Mouse (Mus musculus): ENCODE measurements around the gene Ppig. TPM values are rescaled to one million over a fixed set of nuclear protein-coding genes. Genes with fewer than 3 reads are reported as not detected.
A peak's percentile ranks its signal among the peaks of the same experiment; 100 is the strongest.

The Ppig gene
- polyA plus RNA-seq, 1 experiment from 2014 or later: 110 TPM

DNA sequence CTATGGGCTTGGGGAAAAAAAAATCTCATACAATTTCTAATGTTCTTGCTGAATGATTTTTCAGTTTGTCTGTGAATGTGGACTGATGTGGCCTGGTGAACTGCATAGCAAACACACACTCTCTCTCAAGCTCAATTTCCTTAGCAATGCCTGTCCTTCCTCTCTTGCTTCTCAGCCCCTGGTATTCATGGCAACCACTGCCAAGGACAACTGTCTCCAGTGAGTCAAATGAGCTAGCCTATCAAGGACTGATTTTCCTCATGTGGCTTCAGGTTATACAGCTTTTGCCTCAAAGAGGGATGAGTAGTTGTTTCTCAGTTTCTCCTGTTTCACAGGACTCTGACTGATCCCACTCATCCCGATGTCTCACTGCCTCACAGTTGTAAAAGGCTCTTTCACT is 3.2 kb upstream of the Ppig start:
- H3K27me3 ChIP-seq (replicated peaks; ENCODE audit: control insufficient read depth, insufficient read depth, low read length): no peaks in the 10 kb centered on the region
- no peaks in the 10 kb centered on the region for H3K9me3 ChIP-seq (ENCODE audit: control insufficient read depth, low read length)
- H3K36me3 ChIP-seq (ENCODE audit: control insufficient read depth, insufficient read depth, low read length): no peaks in the 10 kb centered on the region
- DNase-seq (ENCODE audit: low spot score): no peak
- no peak overlapping the region for H3K27ac ChIP-seq (ENCODE audit: low read depth, low read length)
- no peak for ATAC-seq (replicated peaks; ENCODE audit: low FRiP score)
- H3K4me3 ChIP-seq (ENCODE audit: low read depth, low read length): no peak overlapping the region
- 90% methylated on average over 1 of the region's 1 CpGs for WGBS
- no peak overlapping the region for H3K9ac ChIP-seq (ENCODE audit: low read depth, low read length)
- peaks cover 2% of the 10 kb centered on the region; the same call in 1 of the 2 replicates for H3K4me1 ChIP-seq (replicated peaks; ENCODE audit: control insufficient read depth, insufficient read depth, low read length)
- no peak overlapping the region for H3K4me2 ChIP-seq

DNA sequence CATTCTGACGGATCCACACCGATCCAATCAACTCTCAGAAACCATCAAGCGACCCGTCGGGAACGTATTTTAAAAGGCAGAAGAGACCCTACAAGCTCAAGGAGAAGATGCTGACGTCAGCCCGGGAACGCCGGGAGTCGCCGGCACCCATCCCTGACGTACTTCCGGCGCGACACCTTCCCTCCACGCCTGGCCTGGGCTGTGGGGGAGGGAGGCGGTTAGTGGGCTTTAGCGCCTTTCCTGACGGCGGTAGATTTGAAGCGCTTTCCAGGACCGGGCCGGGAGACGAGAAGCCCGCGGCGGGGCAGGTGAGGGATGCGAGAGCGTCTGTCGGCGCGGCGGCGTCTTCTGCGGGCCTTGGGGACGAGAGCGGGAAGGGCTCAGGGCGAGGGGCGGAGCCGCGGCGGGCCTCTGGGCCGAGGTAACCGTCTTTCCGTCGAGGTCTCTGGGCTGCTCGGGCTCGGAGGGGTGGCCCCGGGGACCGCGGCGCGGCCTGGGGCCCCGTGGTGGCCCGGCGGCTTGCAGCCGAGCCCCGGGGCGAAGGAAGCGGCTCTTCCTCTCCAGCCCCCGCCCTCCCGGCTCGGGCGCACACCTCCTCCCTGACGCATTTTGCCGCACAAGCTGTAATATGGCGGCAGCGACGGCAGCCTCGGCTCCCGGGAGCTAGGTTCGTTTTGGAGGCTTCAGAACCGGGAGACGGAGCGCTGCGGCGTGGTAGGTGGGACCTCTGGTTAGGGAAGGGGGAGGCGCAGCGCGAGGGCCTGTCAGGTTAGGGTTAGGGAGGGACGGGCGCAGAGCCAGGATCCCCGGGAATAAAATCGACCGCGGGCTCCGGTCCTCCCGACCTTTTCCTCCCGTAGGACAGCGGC is 539 bp downstream of the Ppig start:
- Histone ChIP-seq H3K36me3 (ENCODE audit: control insufficient read depth, insufficient read depth, low read length) (no peaks in the 10 kb centered on the region), H3K4me1 (replicated peaks; ENCODE audit: control insufficient read depth, insufficient read depth, low read length) (peaks cover 5% of the 10 kb centered on the region; the same call in 1 of the 2 replicates), H3K27me3 (replicated peaks; ENCODE audit: control insufficient read depth, insufficient read depth, low read length) (no peaks in the 10 kb centered on the region), H3K9me3 (ENCODE audit: control insufficient read depth, low read length) (no peaks in the 10 kb centered on the region), H3K27ac (ENCODE audit: low read depth, low read length) (peak overlapping the region; percentile 82), H3K4me3 (ENCODE audit: low read depth, low read length) (peak overlapping the region; percentile 95), H3K4me2 (peak overlapping the region; percentile 72), H3K9ac (ENCODE audit: low read depth, low read length) (peak overlapping the region; percentile 92)
- WGBS: under 1% methylated on average over 86 of the region's 91 CpGs
- peak; percentile 91 for ATAC-seq (replicated peaks; ENCODE audit: low FRiP score)
- peak; percentile 95 for DNase-seq (ENCODE audit: low spot score)

DNA sequence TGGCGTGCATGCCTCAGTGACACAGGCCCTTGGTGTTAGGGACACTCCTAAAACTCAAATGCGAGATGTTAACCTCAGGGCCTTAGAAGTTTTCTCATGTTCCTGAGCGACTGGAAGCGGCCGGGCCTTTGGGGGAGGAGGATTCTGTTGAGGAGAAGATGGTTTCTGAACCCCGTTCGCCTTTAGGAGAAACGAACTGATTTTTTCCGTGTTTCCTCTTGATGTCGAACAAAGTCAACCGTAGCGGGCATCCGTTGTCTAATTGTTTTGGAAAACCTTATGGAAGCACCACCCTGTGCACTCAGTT is 1.1 kb downstream of the Ppig start:
- under 1% methylated on average over 13 of the region's 13 CpGs for WGBS
- no peaks in the 10 kb centered on the region for H3K9me3 ChIP-seq (ENCODE audit: control insufficient read depth, low read length)
- no peak for DNase-seq (ENCODE audit: low spot score)
- peak overlapping the region; percentile 71 for H3K4me2 ChIP-seq
- peak overlapping the region; percentile 92 for H3K9ac ChIP-seq (ENCODE audit: low read depth, low read length)
- H3K4me3 ChIP-seq (ENCODE audit: low read depth, low read length): peak overlapping the region; percentile 95
- H3K27ac ChIP-seq (ENCODE audit: low read depth, low read length): peak overlapping the region; percentile 82
- ATAC-seq (replicated peaks; ENCODE audit: low FRiP score): no peak
- peaks cover 5% of the 10 kb centered on the region; the same call in 1 of the 2 replicates for H3K4me1 ChIP-seq (replicated peaks; ENCODE audit: control insufficient read depth, insufficient read depth, low read length)
- no peaks in the 10 kb centered on the region for H3K27me3 ChIP-seq (replicated peaks; ENCODE audit: control insufficient read depth, insufficient read depth, low read length)
- no peaks in the 10 kb centered on the region for H3K36me3 ChIP-seq (ENCODE audit: control insufficient read depth, insufficient read depth, low read length)

DNA sequence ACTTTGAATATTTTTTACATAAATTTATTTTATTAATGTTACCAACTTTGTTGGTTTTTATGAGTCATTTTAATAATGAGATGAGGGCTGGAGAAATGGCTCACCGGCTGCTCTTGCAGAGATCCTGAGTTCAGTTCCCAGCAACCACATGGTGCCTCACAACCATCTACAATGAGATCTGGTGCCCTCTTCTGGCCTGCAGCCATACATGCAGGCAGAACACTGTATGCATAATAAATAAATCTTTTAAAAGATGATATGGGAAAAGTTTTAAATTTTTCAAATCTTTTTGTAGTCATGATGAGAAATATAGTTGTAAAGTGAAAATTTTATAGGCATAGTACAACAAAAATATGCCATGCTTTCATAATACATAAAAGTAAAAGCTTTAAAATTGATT is 22.7 kb downstream of the Ppig start:
- no peaks in the 10 kb centered on the region for H3K9me3 ChIP-seq (ENCODE audit: control insufficient read depth, low read length)
- H3K27ac ChIP-seq (ENCODE audit: low read depth, low read length): no peak overlapping the region
- DNase-seq (ENCODE audit: low spot score) (no peak), ATAC-seq (replicated peaks; ENCODE audit: low FRiP score) (no peak)
- 86% methylated on average over 1 of the region's 1 CpGs for WGBS
- H3K36me3 ChIP-seq (ENCODE audit: control insufficient read depth, insufficient read depth, low read length): peaks cover 24% of the 10 kb centered on the region
- H3K9ac ChIP-seq (ENCODE audit: low read depth, low read length): no peak overlapping the region
- H3K27me3 ChIP-seq (replicated peaks; ENCODE audit: control insufficient read depth, insufficient read depth, low read length): no peaks in the 10 kb centered on the region
- H3K4me1 ChIP-seq (replicated peaks; ENCODE audit: control insufficient read depth, insufficient read depth, low read length): no peaks in the 10 kb centered on the region
- no peak overlapping the region for H3K4me2 ChIP-seq
- no peak overlapping the region for H3K4me3 ChIP-seq (ENCODE audit: low read depth, low read length)

DNA sequence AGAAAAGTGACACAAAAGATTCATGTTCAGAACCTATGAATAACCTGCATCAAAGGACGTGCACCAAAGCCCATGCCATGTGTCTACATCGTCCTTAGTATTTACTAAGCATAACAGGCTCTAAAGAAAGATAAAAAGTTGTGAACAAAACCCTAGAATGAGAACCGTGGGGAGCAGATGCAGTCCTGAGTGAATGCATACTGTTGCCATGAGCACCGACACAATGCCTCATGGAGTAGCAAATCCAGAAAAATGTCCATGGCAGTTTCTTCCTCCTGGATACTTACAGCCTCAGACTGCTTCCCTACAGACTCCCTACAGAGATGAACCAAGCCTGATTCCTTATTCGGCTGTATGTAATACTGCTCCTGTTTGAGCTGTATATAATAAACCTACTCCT is 38.6 kb downstream of the Ppig start:
- Histone ChIP-seq H3K27me3 (replicated peaks; ENCODE audit: control insufficient read depth, insufficient read depth, low read length) (no peaks in the 10 kb centered on the region), H3K36me3 (ENCODE audit: control insufficient read depth, insufficient read depth, low read length) (no peaks in the 10 kb centered on the region), H3K27ac (ENCODE audit: low read depth, low read length) (no peak overlapping the region), H3K9ac (ENCODE audit: low read depth, low read length) (no peak overlapping the region), H3K9me3 (ENCODE audit: control insufficient read depth, low read length) (no peaks in the 10 kb centered on the region), H3K4me3 (ENCODE audit: low read depth, low read length) (no peak overlapping the region), H3K4me1 (replicated peaks; ENCODE audit: control insufficient read depth, insufficient read depth, low read length) (no peaks in the 10 kb centered on the region), H3K4me2 (no peak overlapping the region)
- DNase-seq (ENCODE audit: low spot score) (no peak), ATAC-seq (replicated peaks; ENCODE audit: low FRiP score) (no peak)
- 76% methylated on average over 5 of the region's 5 CpGs for WGBS

DNA sequence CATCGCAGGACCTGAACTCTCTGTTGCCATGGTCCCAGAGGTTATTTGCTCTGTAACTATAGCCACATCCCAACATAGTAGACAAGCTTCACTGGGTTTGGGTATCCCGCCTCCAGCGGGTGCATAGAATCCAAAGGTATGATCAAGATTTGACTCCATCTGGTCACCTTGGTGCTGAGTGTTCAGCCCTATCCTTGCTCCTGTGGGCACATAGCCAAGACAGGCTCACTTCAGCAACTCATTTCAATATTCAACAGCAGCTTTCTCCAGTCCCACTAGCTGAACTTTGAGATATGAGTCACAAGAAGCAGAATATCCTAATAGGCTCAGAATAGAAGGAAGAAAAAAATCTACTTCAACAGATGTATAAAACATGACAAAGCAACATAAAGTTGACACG is 41.0 kb downstream of the Ppig start:
- Histone ChIP-seq H3K4me1 (replicated peaks; ENCODE audit: control insufficient read depth, insufficient read depth, low read length) (no peaks in the 10 kb centered on the region), H3K9me3 (ENCODE audit: control insufficient read depth, low read length) (no peaks in the 10 kb centered on the region), H3K27me3 (replicated peaks; ENCODE audit: control insufficient read depth, insufficient read depth, low read length) (no peaks in the 10 kb centered on the region), H3K4me2 (no peak overlapping the region), H3K27ac (ENCODE audit: low read depth, low read length) (no peak overlapping the region), H3K36me3 (ENCODE audit: control insufficient read depth, insufficient read depth, low read length) (no peaks in the 10 kb centered on the region), H3K9ac (ENCODE audit: low read depth, low read length) (no peak overlapping the region), H3K4me3 (ENCODE audit: low read depth, low read length) (no peak overlapping the region)
- DNase-seq (ENCODE audit: low spot score): no peak
- 87% methylated on average over 4 of the region's 4 CpGs for WGBS
- no peak for ATAC-seq (replicated peaks; ENCODE audit: low FRiP score)

DNA sequence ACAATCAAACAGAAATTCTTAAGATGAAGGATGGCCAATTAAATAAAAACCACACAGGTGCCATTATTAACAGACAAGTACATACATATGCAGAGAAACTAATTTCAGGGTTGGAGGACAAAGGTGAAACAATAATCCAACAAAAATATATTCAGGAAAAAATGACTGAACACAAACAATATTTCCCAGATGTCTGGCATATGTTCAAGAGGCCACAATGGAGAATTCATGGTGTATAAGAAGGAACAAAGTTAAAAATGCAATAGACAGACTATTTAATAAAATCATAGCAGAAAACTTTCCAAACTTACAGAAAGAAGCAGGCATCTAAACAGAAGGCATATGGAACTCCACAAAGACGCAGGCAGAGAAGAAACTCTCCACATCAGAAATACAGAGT is 42.4 kb downstream of the Ppig start:
- no peaks in the 10 kb centered on the region for H3K27me3 ChIP-seq (replicated peaks; ENCODE audit: control insufficient read depth, insufficient read depth, low read length)
- H3K4me2 ChIP-seq: no peak overlapping the region
- no peak for ATAC-seq (replicated peaks; ENCODE audit: low FRiP score)
- no peak overlapping the region for H3K9ac ChIP-seq (ENCODE audit: low read depth, low read length)
- no peaks in the 10 kb centered on the region for H3K4me1 ChIP-seq (replicated peaks; ENCODE audit: control insufficient read depth, insufficient read depth, low read length)
- no peaks in the 10 kb centered on the region for H3K36me3 ChIP-seq (ENCODE audit: control insufficient read depth, insufficient read depth, low read length)
- 81% methylated on average over 1 of the region's 1 CpGs for WGBS
- no peak overlapping the region for H3K4me3 ChIP-seq (ENCODE audit: low read depth, low read length)
- DNase-seq (ENCODE audit: low spot score): no peak
- no peaks in the 10 kb centered on the region for H3K9me3 ChIP-seq (ENCODE audit: control insufficient read depth, low read length)
- no peak overlapping the region for H3K27ac ChIP-seq (ENCODE audit: low read depth, low read length)

DNA sequence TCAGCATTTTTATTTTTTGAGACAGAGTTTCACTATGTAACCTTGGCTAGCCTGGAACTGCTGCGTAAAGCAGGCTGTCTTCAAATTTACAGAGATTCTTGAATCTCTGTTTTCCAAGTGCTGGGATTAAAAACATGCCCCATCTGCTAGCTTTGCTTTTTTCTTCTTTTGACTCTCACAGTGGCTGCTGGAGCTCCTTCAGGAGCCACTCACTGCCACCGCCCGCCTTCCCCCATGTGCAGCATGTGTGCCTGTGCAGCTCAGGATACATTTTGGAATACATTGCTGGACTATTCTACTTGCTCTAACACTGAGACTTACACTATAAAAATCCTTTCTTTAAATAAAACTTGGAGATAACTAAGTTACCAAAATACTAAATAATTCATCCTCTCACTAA is 51.0 kb downstream of the Ppig start:
- no peak overlapping the region for H3K4me2 ChIP-seq
- no peak for DNase-seq (ENCODE audit: low spot score)
- no peak overlapping the region for H3K27ac ChIP-seq (ENCODE audit: low read depth, low read length)
- H3K9ac ChIP-seq (ENCODE audit: low read depth, low read length): no peak overlapping the region
- H3K9me3 ChIP-seq (ENCODE audit: control insufficient read depth, low read length): no peaks in the 10 kb centered on the region
- no peak overlapping the region for H3K4me3 ChIP-seq (ENCODE audit: low read depth, low read length)
- WGBS: 93% methylated on average over 3 of the region's 3 CpGs
- H3K27me3 ChIP-seq (replicated peaks; ENCODE audit: control insufficient read depth, insufficient read depth, low read length): no peaks in the 10 kb centered on the region
- H3K36me3 ChIP-seq (ENCODE audit: control insufficient read depth, insufficient read depth, low read length): no peaks in the 10 kb centered on the region
- ATAC-seq (replicated peaks; ENCODE audit: low FRiP score): no peak
- H3K4me1 ChIP-seq (replicated peaks; ENCODE audit: control insufficient read depth, insufficient read depth, low read length): no peaks in the 10 kb centered on the region

Data from liver, embryonic 11.5 days (tissue).